Mouse (Mus musculus) frontal cortex, adult (tissue): ENCODE measurements at regions not wholly inside any gene's neighbourhood (a gene's known extent, or its start where the extent isn't known, plus 50 kb on each side); places are given as distances from the start of the nearest gene placed in this dataset.

Source experiments
- ATAC-seq: cut with Nextera tagmentation; 2 replicates; pipeline ENCODE4 v1.9.2; 2017; ENCODE audit warnings: mild to moderate bottlenecking, moderate library complexity, mixed read lengths; ENCODE audit not compliant: low TSS enrichment

- peak; percentile 38; the same call in 1 of the 2 replicates for ATAC-seq
Measured at GRCm38 (mm10) chr15:43782126-43782632, 3648.0 kb downstream of the 9330182O14Rik start.

GRCm38 (mm10) chr15:43784171-43784570 is 3650.0 kb downstream of the 9330182O14Rik start:
- no peak for ATAC-seq

GRCm38 (mm10) chr15:43803342-43803741 is 3669.2 kb downstream of the 9330182O14Rik start:
- peak; percentile 80 for ATAC-seq
